Mouse (Mus musculus) CD4-positive, CD25-positive, alpha-beta regulatory T cell (primary cell): ENCODE measurements around the gene Jag1. TPM values are rescaled to one million over a fixed set of nuclear protein-coding genes. Genes with fewer than 3 reads are reported as not detected.

Experiments used
- polyA plus RNA-seq: library from polyadenylated mRNA; unstranded; fragments of 100-300 nt; shearing (Covaris generic); gene quantifications from one replicate; pipeline ENCODE4 v1.2.1, GENCODE M21; 2017

Jag1 gene
- polyA plus RNA-seq, result 0.17 TPM

DNA sequence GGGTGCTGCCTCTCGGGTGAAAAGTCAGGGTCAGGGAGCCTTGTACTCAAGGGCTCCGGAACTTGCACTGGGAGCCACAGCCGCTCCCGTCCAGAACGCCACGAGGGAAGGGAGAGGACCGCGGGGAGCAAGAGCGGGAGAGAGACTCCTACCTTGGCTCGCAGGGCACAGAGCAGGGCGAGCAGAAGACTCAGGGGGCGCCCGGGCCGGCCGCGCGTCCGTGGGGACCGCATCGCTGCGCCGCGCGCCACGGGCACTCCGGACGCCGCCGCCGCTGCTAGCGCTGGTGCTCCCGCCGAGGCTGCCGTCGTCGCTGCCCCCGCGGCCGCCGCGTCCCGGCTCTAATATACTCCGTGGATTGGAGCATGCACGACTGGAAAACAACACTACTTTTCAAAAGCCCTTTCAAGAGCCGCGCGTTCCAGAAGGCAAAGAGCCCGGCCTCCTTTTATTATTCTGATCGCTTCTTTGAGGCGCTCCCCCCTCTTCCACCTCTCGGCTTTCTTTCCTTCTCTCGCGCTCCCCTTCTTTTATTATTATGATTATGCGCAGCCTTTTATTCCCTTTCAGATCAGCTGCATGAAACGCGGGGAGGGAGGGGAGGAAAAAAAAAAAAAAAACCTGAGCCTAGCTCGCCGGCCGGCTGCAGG, at the start of gene Jag1:
Gene Jag1 (minus strand): TSS at position 620 of the 650 bp plus-strand sequence.

Other genes with a start within 250 kb of the Jag1 start
- gene AL731706.2, start 231.0 kb downstream of the Jag1 start, polyA plus RNA-seq, result 7.2 TPM
- gene Slx4ip, start 225.4 kb downstream of the Jag1 start, polyA plus RNA-seq, result 5.1 TPM
- gene AL731706.1, start 225.3 kb downstream of the Jag1 start, polyA plus RNA-seq, result 5.8 TPM
- 22.8 TPM for gene Mkks, start 225.3 kb downstream of the Jag1 start, polyA plus RNA-seq